Mouse (Mus musculus): ENCODE data around the gene Nos1. TPM values are rescaled to one million over a fixed set of nuclear protein-coding genes. Genes with fewer than 3 reads are reported as not detected.
A peak's percentile ranks its signal among the peaks of the same experiment; 100 is the strongest.

Gene Nos1
- 2.7 and 3.4 TPM in 2 replicates for polyA plus RNA-seq (2015; fragmentation: Nextera tagmentation; extraction: Ambion mirVana)

GRCm38 (mm10) chr5:117780681-117781080 lies at the start of gene Nos1:
TSS of gene Nos1 (plus strand) at chr5:117781032.
- no peaks in the 10 kb centered on the region for H3K36me3 ChIP-seq (replicated peaks)
- no peak within 1 kb of the TSS for H3K4me3 ChIP-seq
- H3K27ac ChIP-seq = no peak within 1 kb of the TSS
- H3K4me1 ChIP-seq = peaks cover 6% of the 10 kb centered on the region; the same call in 1 of the 2 replicates
- H3K9me3 ChIP-seq = no peaks in the 10 kb centered on the region
- no peak within 1 kb of the TSS for H3K9ac ChIP-seq
- ATAC-seq (replicated peaks) = no peak
- no peak within 1 kb of the TSS for H3K4me2 ChIP-seq
- no peaks in the 10 kb centered on the region for H3K27me3 ChIP-seq (replicated peaks)
- whole genome bisulfite sequencing = 26% methylated on average over 10 of the region's 10 CpGs

- H3K4me2 ChIP-seq = no peak overlapping the region
- 54% methylated on average over 6 of the region's 6 CpGs for WGBS
- no peaks in the 10 kb centered on the region for H3K9me3 ChIP-seq
- H3K4me3 ChIP-seq = no peak overlapping the region
- no peaks in the 10 kb centered on the region for H3K36me3 ChIP-seq (replicated peaks)
- no peak overlapping the region for H3K9ac ChIP-seq
- H3K27me3 ChIP-seq (replicated peaks) = no peaks in the 10 kb centered on the region
- peaks cover 2% of the 10 kb centered on the region; the same call in 1 of the 2 replicates for H3K4me1 ChIP-seq
- no peak overlapping the region for H3K27ac ChIP-seq
- ATAC-seq (replicated peaks) = no peak
Observed at GRCm38 (mm10) chr5:117731311-117731710, 49.5 kb upstream of the Nos1 start.

- no peak overlapping the region for H3K9ac ChIP-seq
- no peak for ATAC-seq (replicated peaks)
- 79% methylated on average over 11 of the region's 11 CpGs for WGBS
Observed at GRCm38 (mm10) chr5:117744654-117745178, 36.1 kb upstream of the Nos1 start.

GRCm38 (mm10) chr5:117749353-117749752 lies 31.5 kb upstream of the Nos1 start:
- 14% methylated on average over 5 of the region's 5 CpGs for WGBS
- Histone ChIP-seq H3K27me3 (replicated peaks) (no peaks in the 10 kb centered on the region), H3K9ac (no peak overlapping the region), H3K4me2 (no peak overlapping the region), H3K4me3 (no peak overlapping the region), H3K27ac (no peak overlapping the region), H3K36me3 (replicated peaks) (no peaks in the 10 kb centered on the region), H3K4me1 (no peaks in the 10 kb centered on the region), H3K9me3 (no peaks in the 10 kb centered on the region)
- ATAC-seq (replicated peaks) = no peak

More at GRCm38 (mm10) chr5:117744654-117745178, 36.1 kb upstream of the Nos1 start:
- H3K4me2 ChIP-seq = no peak overlapping the region
- H3K9me3 ChIP-seq = no peaks in the 10 kb centered on the region
- H3K36me3 ChIP-seq (replicated peaks) = no peaks in the 10 kb centered on the region
- no peak overlapping the region for H3K4me3 ChIP-seq
- no peak overlapping the region for H3K27ac ChIP-seq
- H3K27me3 ChIP-seq (replicated peaks) = no peaks in the 10 kb centered on the region
- H3K4me1 ChIP-seq = 0 out of 2 replicates have a peak, but pooled peaks cover 3% of the 10 kb centered on the region

- 16% methylated on average over 12 of the region's 12 CpGs for WGBS
- Histone ChIP-seq H3K4me3 (no peak overlapping the region), H3K36me3 (replicated peaks) (peaks cover 14% of the 10 kb centered on the region), H3K27me3 (replicated peaks) (no peaks in the 10 kb centered on the region), H3K4me1 (no peaks in the 10 kb centered on the region; the same call in 1 of the 2 replicates), H3K9ac (no peak overlapping the region), H3K27ac (no peak overlapping the region), H3K4me2 (no peak overlapping the region), H3K9me3 (no peaks in the 10 kb centered on the region)
- no peak for ATAC-seq (replicated peaks)
Observed at GRCm38 (mm10) chr5:117757696-117758482, 22.9 kb upstream of the Nos1 start.

- Histone ChIP-seq H3K4me3 (no peak overlapping the region), H3K9ac (no peak overlapping the region), H3K36me3 (replicated peaks) (peaks cover 17% of the 10 kb centered on the region), H3K4me1 (no peaks in the 10 kb centered on the region; the same call in 1 of the 2 replicates), H3K9me3 (no peaks in the 10 kb centered on the region), H3K27me3 (replicated peaks) (no peaks in the 10 kb centered on the region), H3K4me2 (no peak overlapping the region), H3K27ac (no peak overlapping the region)
- ATAC-seq (replicated peaks) = no peak
- 75% methylated on average over 9 of the region's 9 CpGs for WGBS
Observed at GRCm38 (mm10) chr5:117761181-117761832, 19.5 kb upstream of the Nos1 start.

- WGBS = 83% methylated on average over 9 of the region's 9 CpGs
- no peaks in the 10 kb centered on the region for H3K9me3 ChIP-seq
- H3K9ac ChIP-seq = no peak overlapping the region
- H3K4me1 ChIP-seq = no peaks in the 10 kb centered on the region
- no peak overlapping the region for H3K4me2 ChIP-seq
- H3K27ac ChIP-seq = no peak overlapping the region
- ATAC-seq (replicated peaks) = no peak
- peaks cover 12% of the 10 kb centered on the region for H3K36me3 ChIP-seq (replicated peaks)
- no peaks in the 10 kb centered on the region for H3K27me3 ChIP-seq (replicated peaks)
- H3K4me3 ChIP-seq = no peak overlapping the region
Observed at GRCm38 (mm10) chr5:117764496-117764895, 16.3 kb upstream of the Nos1 start.

GRCm38 (mm10) chr5:117779175-117779574 lies 1.7 kb upstream of the Nos1 start:
- no peak overlapping the region for H3K9ac ChIP-seq
- H3K36me3 ChIP-seq (replicated peaks) = no peaks in the 10 kb centered on the region
- no peak overlapping the region for H3K4me2 ChIP-seq
- peaks cover 6% of the 10 kb centered on the region; the same call in 1 of the 2 replicates for H3K4me1 ChIP-seq
- H3K4me3 ChIP-seq = no peak overlapping the region
- no peak overlapping the region for H3K27ac ChIP-seq
- WGBS = 51% methylated on average over 11 of the region's 11 CpGs
- ATAC-seq (replicated peaks) = no peak
- H3K9me3 ChIP-seq = no peaks in the 10 kb centered on the region
- H3K27me3 ChIP-seq (replicated peaks) = no peaks in the 10 kb centered on the region

- Histone ChIP-seq H3K36me3 (replicated peaks) (no peaks in the 10 kb centered on the region), H3K4me1 (peaks cover 6% of the 10 kb centered on the region; the same call in 1 of the 2 replicates), H3K9ac (no peak overlapping the region), H3K4me2 (no peak overlapping the region), H3K4me3 (no peak overlapping the region), H3K27ac (no peak overlapping the region), H3K9me3 (no peaks in the 10 kb centered on the region), H3K27me3 (replicated peaks) (no peaks in the 10 kb centered on the region)
- no peak for ATAC-seq (replicated peaks)
- 58% methylated on average over 6 of the region's 6 CpGs for WGBS
Observed at GRCm38 (mm10) chr5:117781178-117781577, 346 bp downstream of the Nos1 start.

- 78% methylated on average over 6 of the region's 6 CpGs for WGBS
- no peak for ATAC-seq (replicated peaks)
- no peak overlapping the region for H3K27ac ChIP-seq
Observed at GRCm38 (mm10) chr5:117790071-117790470, 9.2 kb downstream of the Nos1 start.

GRCm38 (mm10) chr5:117791875-117792274 lies 11.0 kb downstream of the Nos1 start:
- 0 out of 2 replicates have a peak, but pooled peaks have one; percentile 50 for ATAC-seq (replicated peaks)
- H3K9me3 ChIP-seq = no peaks in the 10 kb centered on the region
- H3K4me1 ChIP-seq = peaks cover 7% of the 10 kb centered on the region; the same call in 1 of the 2 replicates
- H3K4me2 ChIP-seq = no peak overlapping the region
- H3K9ac ChIP-seq = no peak overlapping the region
- H3K27ac ChIP-seq = no peak overlapping the region
- 58% methylated on average over 14 of the region's 14 CpGs for WGBS
- no peak overlapping the region for H3K4me3 ChIP-seq
- no peaks in the 10 kb centered on the region for H3K27me3 ChIP-seq (replicated peaks)
- no peaks in the 10 kb centered on the region for H3K36me3 ChIP-seq (replicated peaks)

More at GRCm38 (mm10) chr5:117790071-117790470, 9.2 kb downstream of the Nos1 start:
- no peak overlapping the region for H3K4me2 ChIP-seq
- H3K36me3 ChIP-seq (replicated peaks) = no peaks in the 10 kb centered on the region
- no peaks in the 10 kb centered on the region for H3K27me3 ChIP-seq (replicated peaks)
- H3K4me3 ChIP-seq = no peak overlapping the region
- no peak overlapping the region for H3K9ac ChIP-seq
- H3K9me3 ChIP-seq = no peaks in the 10 kb centered on the region
- H3K4me1 ChIP-seq = peaks cover 7% of the 10 kb centered on the region; the same call in 1 of the 2 replicates

- Histone ChIP-seq H3K9me3 (no peaks in the 10 kb centered on the region), H3K4me3 (no peak overlapping the region), H3K27ac (no peak overlapping the region), H3K36me3 (replicated peaks) (no peaks in the 10 kb centered on the region), H3K27me3 (replicated peaks) (no peaks in the 10 kb centered on the region), H3K4me1 (no peaks in the 10 kb centered on the region), H3K9ac (no peak overlapping the region), H3K4me2 (no peak overlapping the region)
- WGBS = 81% methylated on average over 9 of the region's 9 CpGs
- ATAC-seq (replicated peaks) = no peak
Observed at GRCm38 (mm10) chr5:117800849-117801248, 20.0 kb downstream of the Nos1 start.
